9 mouse cellular contexts compared by ENCODE assay signal in genomic region chr7:75827850-75828249, GRCm38 (mm10). TPM values are rescaled to one million over a fixed set of nuclear protein-coding genes. Genes with fewer than 3 reads are reported as not detected.
DNase-seq lines count a peak whose midpoint lies in the region; ATAC-seq lines count a peak whose summit lies in the region.
"Had no signal": no experiment of that assay in that cellular context is flagged by ENCODE, and none has a peak within 500 bp of the region (broad histone marks: within the 10 kb centered on the region; RNA-seq: fewer than 3 reads in every experiment).

No protein-coding gene starts in this region.

- ATAC-seq in CD4-positive, CD25-positive, alpha-beta regulatory T cell, adult 4 months, result peak; percentile 90
- peak; percentile 63; the same call in 1 of the 2 replicates for ATAC-seq in limb, embryonic 12.5 days (ENCODE audit: insufficient number of reproducible peaks, insufficient read depth, low FRiP score, low TSS enrichment, low read depth)
- ATAC-seq in midbrain, embryonic 13.5 days, result peak; percentile 84

- 0 out of 2 replicates have a peak, but pooled peaks cover 2% of the 10 kb centered on the region for H3K4me1 ChIP-seq in embryonic facial prominence, embryonic 10.5 days
- peaks cover 16% of the 10 kb centered on the region for H3K4me1 ChIP-seq in heart, embryonic 10.5 days
- no peaks in the 10 kb centered on the region for H3K4me1 ChIP-seq in limb, embryonic 12.5 days (replicated peaks)
- no peaks in the 10 kb centered on the region for H3K4me1 ChIP-seq in midbrain, embryonic 13.5 days (replicated peaks)
- H3K4me1 ChIP-seq: embryonic facial prominence, embryonic 15.5 days had no signal

- no peaks in the 10 kb centered on the region for H3K9me3 ChIP-seq in embryonic facial prominence, embryonic 10.5 days
- no peaks in the 10 kb centered on the region for H3K9me3 ChIP-seq in heart, embryonic 10.5 days
- H3K9me3 ChIP-seq in limb, embryonic 12.5 days, result no peaks in the 10 kb centered on the region
- H3K9me3 ChIP-seq in midbrain, embryonic 13.5 days, result no peaks in the 10 kb centered on the region
- H3K9me3 ChIP-seq: embryonic facial prominence, embryonic 15.5 days had no signal

- 38% methylated on average over 10 of the region's 10 CpGs for WGBS in embryonic facial prominence, embryonic 10.5 days
- 25% methylated on average over 10 of the region's 10 CpGs for WGBS in heart, embryonic 10.5 days
- 28% methylated on average over 10 of the region's 10 CpGs for WGBS in limb, embryonic 12.5 days
- 31% methylated on average over 10 of the region's 10 CpGs for WGBS in midbrain, embryonic 13.5 days

- DNase-seq in adrenal gland, postnatal 25 days, result peak; percentile 52
- DNase-seq in embryonic facial prominence, embryonic 10.5 days (ENCODE audit: low spot score), result peak; percentile 79
- peak; percentile 86 for DNase-seq in heart, embryonic 10.5 days (ENCODE audit: low spot score)
- peak; percentile 54 to 82 for DNase-seq in kidney, adult 8-10 months
- peak; percentile 75 to 84 for DNase-seq in spleen, postnatal 10 days (ENCODE audit: low spot score in 2 of 2)

- H3K9ac ChIP-seq in limb, embryonic 12.5 days (replicated peaks), result no peak overlapping the region
- no peak overlapping the region for H3K9ac ChIP-seq in midbrain, embryonic 13.5 days (replicated peaks)
- H3K9ac ChIP-seq: embryonic facial prominence, embryonic 15.5 days had no signal

- H3K27me3 ChIP-seq in embryonic facial prominence, embryonic 10.5 days (replicated peaks; ENCODE audit: low read depth, poor library complexity, severe bottlenecking), result no peaks in the 10 kb centered on the region
- H3K27me3 ChIP-seq in heart, embryonic 10.5 days (ENCODE audit: insufficient read depth, poor library complexity, severe bottlenecking), result no peaks in the 10 kb centered on the region
- no peaks in the 10 kb centered on the region for H3K27me3 ChIP-seq in limb, embryonic 12.5 days
- H3K27me3 ChIP-seq in midbrain, embryonic 13.5 days, result no peaks in the 10 kb centered on the region
- H3K27me3 ChIP-seq: embryonic facial prominence, embryonic 15.5 days had no signal

- no peak overlapping the region for H3K4me2 ChIP-seq in limb, embryonic 12.5 days
- no peak overlapping the region for H3K4me2 ChIP-seq in midbrain, embryonic 13.5 days (replicated peaks)
- H3K4me2 ChIP-seq: embryonic facial prominence, embryonic 15.5 days had no signal

- H3K36me3 ChIP-seq in embryonic facial prominence, embryonic 10.5 days (replicated peaks), result no peaks in the 10 kb centered on the region
- no peaks in the 10 kb centered on the region for H3K36me3 ChIP-seq in heart, embryonic 10.5 days
- no peaks in the 10 kb centered on the region for H3K36me3 ChIP-seq in limb, embryonic 12.5 days
- no peaks in the 10 kb centered on the region for H3K36me3 ChIP-seq in midbrain, embryonic 13.5 days
- H3K36me3 ChIP-seq: embryonic facial prominence, embryonic 15.5 days had no signal

- no peak overlapping the region for H3K4me3 ChIP-seq in embryonic facial prominence, embryonic 10.5 days
- no peak overlapping the region for H3K4me3 ChIP-seq in heart, embryonic 10.5 days
- no peak overlapping the region for H3K4me3 ChIP-seq in limb, embryonic 12.5 days (replicated peaks)
- H3K4me3 ChIP-seq in midbrain, embryonic 13.5 days (replicated peaks), result no peak overlapping the region
- H3K4me3 ChIP-seq: embryonic facial prominence, embryonic 15.5 days had no signal

- H3K27ac ChIP-seq in embryonic facial prominence, embryonic 10.5 days (replicated peaks), result no peak overlapping the region
- H3K27ac ChIP-seq in heart, embryonic 10.5 days, result peak overlapping the region; percentile 33; the same call in 1 of the 2 replicates
- no peak overlapping the region for H3K27ac ChIP-seq in limb, embryonic 12.5 days
- H3K27ac ChIP-seq in midbrain, embryonic 13.5 days, result no peak overlapping the region
- H3K27ac ChIP-seq: embryonic facial prominence, embryonic 15.5 days had no signal

RNA-seq across cellular contexts. Expression of gene Klhl25, which starts 20.3 kb away (rescaled TPM):
- polyA plus RNA-seq in CD4-positive, CD25-positive, alpha-beta regulatory T cell, adult 4 months (2017; shearing (Covaris generic)), result 10 to 100 TPM; 11.1 to 15.7 TPM
- 10.9 and 16.2 TPM in 2 replicates for total RNA-seq in adrenal gland, postnatal 25 days (2021)
- polyA plus RNA-seq in embryonic facial prominence, embryonic 10.5 days (2016; fragmentation: Nextera tagmentation; extraction: Ambion mirVana), result 24.0 and 24.2 TPM in 2 replicates
- 12.7 and 15.0 TPM in 2 replicates for polyA plus RNA-seq in heart, embryonic 10.5 days (2016; fragmentation: Nextera tagmentation; extraction: Ambion mirVana)
- polyA plus RNA-seq in limb, embryonic 12.5 days (2016; fragmentation: Nextera tagmentation; extraction: Ambion mirVana), result 22.5 and 24.2 TPM in 2 replicates
- 22.6 and 25.8 TPM in 2 replicates for polyA plus RNA-seq in midbrain, embryonic 13.5 days (2015; fragmentation: Nextera tagmentation; extraction: Ambion mirVana)
